Mouse (Mus musculus) layer of hippocampus, postnatal 10 days (tissue): ENCODE measurements around the gene Oas1d. TPM values are rescaled to one million over a fixed set of nuclear protein-coding genes. Genes with fewer than 3 reads are reported as not detected.
A peak's percentile ranks its signal among the peaks of the same experiment; 100 is the strongest.

ENCODE experiments used
- DNase-seq, 2 experiments: peaks; one replicate each; pipeline ENCODE4 v3.0.0; 2021; ENCODE audit warnings: low spot score in 2 of 2
- total RNA-seq, 2 experiments: library from RNA; stranded (reverse); gene quantifications; 2 replicates each; pipeline ENCODE4 v1.2.3; 2021

Oas1d gene
- total RNA-seq, 2 experiments from 2014 or later: 0.16 TPM; not detected in 1

GRCm38 (mm10) chr5:120967355-120968133 is 53.2 kb downstream of the Oas1d start:
- no peak for DNase-seq

- DNase-seq: no peak
These were observed 53.8 kb downstream of the Oas1d start for GRCm38 (mm10) chr5:120968134-120968532.

- DNase-seq: no peak
These were observed 54.5 kb downstream of the Oas1d start for GRCm38 (mm10) chr5:120968799-120969198.

GRCm38 (mm10) chr5:120969703-120970102 is 55.4 kb downstream of the Oas1d start:
- peak; percentile 68 to 72 for DNase-seq

Other genes with a start within 250 kb of the Oas1d start
- gene Dtx1, start 202.6 kb upstream of the Oas1d start, total RNA-seq: 10 to 100 TPM; 87.6 to 93.3 TPM
- under 1 TPM in 1 of 2 experiments, not detected in 1; 0.18 TPM for gene Oas2, start 164.7 kb upstream of the Oas1d start, total RNA-seq
- under 1 TPM; 0.33 to 0.37 TPM for gene Oas3, start 136.9 kb upstream of the Oas1d start, total RNA-seq
- gene Oas1e, start 119.0 kb upstream of the Oas1d start, total RNA-seq: not detected
- gene Oas1c, start 102.0 kb upstream of the Oas1d start, total RNA-seq: 1 to 10 TPM in 1 of 2 experiments, under 1 TPM in 1; 0.47 to 1.0 TPM
- gene Oas1f, start 67.2 kb upstream of the Oas1d start, total RNA-seq: not detected
- gene Oas1h, start 53.1 kb upstream of the Oas1d start, total RNA-seq: not detected
- not detected for gene Oas1g, start 26.9 kb upstream of the Oas1d start, total RNA-seq
- under 1 TPM in 1 of 2 experiments, not detected in 1; 0.25 TPM for gene Oas1a, start 7.0 kb upstream of the Oas1d start, total RNA-seq
- 100 to 1,000 TPM; 139 to 148 TPM for gene Rph3a, start 95.6 kb downstream of the Oas1d start, total RNA-seq